Mouse (Mus musculus): ENCODE results near the gene Slc39a9.

DNA sequence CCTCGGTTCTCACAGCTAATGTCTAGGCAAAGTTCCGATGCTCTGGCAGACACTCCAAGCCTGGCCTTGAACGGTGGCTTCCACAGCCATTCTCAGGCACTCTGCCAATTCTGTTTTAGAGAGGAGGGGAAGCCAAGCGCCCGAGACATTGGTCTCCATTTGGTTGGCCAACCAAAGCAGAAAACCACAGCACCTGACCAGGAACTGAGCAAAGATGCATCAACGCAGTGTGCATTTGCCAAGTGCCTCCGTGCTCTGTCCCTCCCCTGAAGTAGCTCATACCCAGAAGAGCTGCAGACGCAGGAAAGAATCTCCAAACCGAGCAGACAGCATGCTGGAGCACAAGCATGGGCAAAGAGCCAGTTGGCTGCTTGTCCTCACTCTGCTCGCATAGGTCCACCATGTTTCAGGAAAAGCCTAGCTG, 44.1 kb downstream of the Slc39a9 start:
- TF ChIP-seq GATA1 (IDR thresholded peaks at IDR 0.05; ENCODE audit: borderline replicate concordance, low read length) (no peak), FLI1 (IDR thresholded peaks at IDR 0.05; ENCODE audit: low read length) (no peak)

Data from megakaryocyte, embryonic 14.5 days (primary cell).